Mouse (Mus musculus): ENCODE measurements around the gene Gng7. TPM values are rescaled to one million over a fixed set of nuclear protein-coding genes. Genes with fewer than 3 reads are reported as not detected.

The Gng7 gene
- polyA plus RNA-seq, 1 experiment = 4.1 TPM

DNA sequence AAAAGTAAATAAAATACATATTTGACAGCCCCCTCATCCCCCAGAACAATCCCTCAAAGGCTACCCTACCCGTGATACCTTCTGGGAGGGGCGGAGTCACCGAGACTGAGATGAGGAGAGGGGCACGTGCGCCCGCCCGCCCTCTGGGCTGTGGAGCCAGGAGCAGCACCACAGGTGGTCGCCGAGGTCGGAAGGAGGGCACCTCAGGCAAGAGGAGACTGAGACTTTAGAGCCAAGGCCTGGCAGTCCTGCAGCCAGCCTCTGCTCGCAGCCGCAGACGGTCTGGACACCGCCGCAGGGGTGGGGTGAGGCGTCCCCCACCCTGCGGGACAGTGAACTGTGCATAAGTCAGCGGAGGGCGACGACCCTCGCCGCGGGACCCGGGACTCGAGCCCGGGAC, 83.0 kb downstream of the Gng7 start:
- H3K4me3 ChIP-seq (ENCODE audit: low read depth, low read length) = peak overlapping the region; percentile 54
- peak overlapping the region; percentile 48 for H3K9ac ChIP-seq (ENCODE audit: low read depth, poor library complexity, severe bottlenecking)
- H3K27ac ChIP-seq (ENCODE audit: insufficient read depth, low read length) = no peak overlapping the region
- H3K4me1 ChIP-seq (ENCODE audit: control insufficient read depth, insufficient read depth, low read length) = peaks cover 4% of the 10 kb centered on the region
- H3K36me3 ChIP-seq (ENCODE audit: control insufficient read depth, insufficient read depth, low read length, poor library complexity, severe bottlenecking) = peaks cover 9% of the 10 kb centered on the region
- H3K9me3 ChIP-seq (replicated peaks; ENCODE audit: control insufficient read depth, insufficient read depth, low read length, poor library complexity, severe bottlenecking) = no peaks in the 10 kb centered on the region
- H3K27me3 ChIP-seq (ENCODE audit: control insufficient read depth, insufficient read depth, low read length, poor library complexity, severe bottlenecking) = no peaks in the 10 kb centered on the region
- TF ChIP-seq CTCF (IDR thresholded peaks at IDR 0.05; ENCODE audit: low read depth, low read length) (no peak), POLR2A (IDR thresholded peaks at IDR 0.05; ENCODE audit: insufficient read depth, low read length) (no peak), EP300 (IDR thresholded peaks at IDR 0.05; ENCODE audit: insufficient read depth, low read depth, low read length) (peak; percentile 81)

DNA sequence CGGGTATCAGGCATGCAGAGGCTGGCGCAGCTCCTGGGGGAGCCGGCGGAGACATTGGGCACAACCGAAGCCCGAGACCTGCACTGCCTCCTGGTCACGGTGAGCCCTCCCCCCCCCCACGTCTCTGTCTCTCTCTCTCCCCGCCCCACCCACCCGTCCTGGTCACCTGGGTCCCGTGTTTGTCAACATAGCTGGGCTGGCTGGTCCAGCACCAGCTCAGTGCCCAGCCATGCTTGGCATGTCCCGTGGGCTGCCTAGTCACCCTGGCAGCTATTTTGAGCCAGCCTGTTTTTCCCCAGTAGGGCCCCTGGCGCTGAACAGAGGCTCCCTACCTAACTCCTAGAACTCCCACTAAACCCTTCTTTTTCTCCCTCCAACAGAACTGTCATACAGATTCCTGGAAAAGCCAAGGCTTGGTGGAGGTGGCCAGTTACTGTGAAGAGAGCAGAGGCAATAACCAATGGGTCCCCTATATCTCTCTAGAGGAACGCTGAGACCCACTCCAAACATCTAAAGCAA, 83.5 kb downstream of the Gng7 start:
- Histone ChIP-seq H3K27ac (ENCODE audit: insufficient read depth, low read length) (no peak overlapping the region), H3K4me1 (ENCODE audit: control insufficient read depth, insufficient read depth, low read length) (peaks cover 4% of the 10 kb centered on the region)

DNA sequence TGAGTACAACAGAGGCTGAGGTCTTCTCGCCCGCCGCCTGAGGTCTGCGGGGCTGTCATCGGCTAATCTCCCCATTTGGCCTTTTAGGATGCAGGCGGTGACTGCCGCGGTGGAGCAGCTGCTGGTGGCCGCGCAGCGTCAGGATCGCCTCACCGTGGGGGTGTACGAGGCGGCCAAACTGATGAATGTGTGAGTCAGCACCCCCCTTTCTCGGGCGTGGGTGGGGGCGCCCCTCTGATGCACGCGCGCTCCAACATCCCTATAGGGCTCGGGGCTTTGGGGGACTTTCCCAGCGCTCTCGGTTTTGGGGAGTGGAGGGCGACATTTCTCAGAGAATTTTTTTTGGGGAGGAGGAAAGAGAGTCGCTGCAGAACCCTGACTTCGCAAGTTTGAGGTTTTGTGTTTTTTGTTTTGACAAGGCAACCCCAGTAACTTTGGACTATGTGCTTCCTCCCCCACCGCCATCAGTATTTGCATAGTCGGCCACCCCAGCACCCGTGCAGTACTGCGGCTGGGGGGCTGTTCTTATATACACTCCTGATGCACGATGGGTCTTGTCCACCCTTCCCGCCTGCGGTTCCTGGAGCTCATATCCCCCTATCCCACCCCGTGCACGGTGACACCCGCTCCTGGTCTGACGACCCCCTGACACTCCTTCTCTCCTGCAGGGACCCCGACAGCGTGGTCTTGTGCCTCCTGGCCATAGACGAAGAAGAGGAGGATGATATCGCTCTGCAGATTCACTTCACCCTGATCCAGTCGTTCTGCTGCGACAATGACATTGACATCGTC, 84.2 kb downstream of the Gng7 start:
- Histone ChIP-seq H3K9ac (ENCODE audit: low read depth, poor library complexity, severe bottlenecking) (peak overlapping the region; percentile 48), H3K4me3 (ENCODE audit: low read depth, low read length) (peak overlapping the region; percentile 77), H3K4me1 (ENCODE audit: control insufficient read depth, insufficient read depth, low read length) (peaks cover 4% of the 10 kb centered on the region), H3K27ac (ENCODE audit: insufficient read depth, low read length) (no peak overlapping the region), H3K36me3 (ENCODE audit: control insufficient read depth, insufficient read depth, low read length, poor library complexity, severe bottlenecking) (peaks cover 9% of the 10 kb centered on the region), H3K9me3 (replicated peaks; ENCODE audit: control insufficient read depth, insufficient read depth, low read length, poor library complexity, severe bottlenecking) (no peaks in the 10 kb centered on the region), H3K27me3 (ENCODE audit: control insufficient read depth, insufficient read depth, low read length, poor library complexity, severe bottlenecking) (no peaks in the 10 kb centered on the region)
- no peak for TF ChIP-seq CTCF (IDR thresholded peaks at IDR 0.05; ENCODE audit: low read depth, low read length)
- no peak for TF ChIP-seq POLR2A (IDR thresholded peaks at IDR 0.05; ENCODE audit: insufficient read depth, low read length)
- TF ChIP-seq EP300 (IDR thresholded peaks at IDR 0.05; ENCODE audit: insufficient read depth, low read depth, low read length) = no peak

More for the DNA sequence above, 83.5 kb downstream of the Gng7 start:
- H3K4me3 ChIP-seq (ENCODE audit: low read depth, low read length) = peak overlapping the region; percentile 77
- peak overlapping the region; percentile 48 for H3K9ac ChIP-seq (ENCODE audit: low read depth, poor library complexity, severe bottlenecking)
- TF ChIP-seq POLR2A (IDR thresholded peaks at IDR 0.05; ENCODE audit: insufficient read depth, low read length) = no peak
- TF ChIP-seq EP300 (IDR thresholded peaks at IDR 0.05; ENCODE audit: insufficient read depth, low read depth, low read length) = no peak
- TF ChIP-seq CTCF (IDR thresholded peaks at IDR 0.05; ENCODE audit: low read depth, low read length) = no peak
- no peaks in the 10 kb centered on the region for H3K27me3 ChIP-seq (ENCODE audit: control insufficient read depth, insufficient read depth, low read length, poor library complexity, severe bottlenecking)
- no peaks in the 10 kb centered on the region for H3K9me3 ChIP-seq (replicated peaks; ENCODE audit: control insufficient read depth, insufficient read depth, low read length, poor library complexity, severe bottlenecking)
- H3K36me3 ChIP-seq (ENCODE audit: control insufficient read depth, insufficient read depth, low read length, poor library complexity, severe bottlenecking) = peaks cover 9% of the 10 kb centered on the region

DNA sequence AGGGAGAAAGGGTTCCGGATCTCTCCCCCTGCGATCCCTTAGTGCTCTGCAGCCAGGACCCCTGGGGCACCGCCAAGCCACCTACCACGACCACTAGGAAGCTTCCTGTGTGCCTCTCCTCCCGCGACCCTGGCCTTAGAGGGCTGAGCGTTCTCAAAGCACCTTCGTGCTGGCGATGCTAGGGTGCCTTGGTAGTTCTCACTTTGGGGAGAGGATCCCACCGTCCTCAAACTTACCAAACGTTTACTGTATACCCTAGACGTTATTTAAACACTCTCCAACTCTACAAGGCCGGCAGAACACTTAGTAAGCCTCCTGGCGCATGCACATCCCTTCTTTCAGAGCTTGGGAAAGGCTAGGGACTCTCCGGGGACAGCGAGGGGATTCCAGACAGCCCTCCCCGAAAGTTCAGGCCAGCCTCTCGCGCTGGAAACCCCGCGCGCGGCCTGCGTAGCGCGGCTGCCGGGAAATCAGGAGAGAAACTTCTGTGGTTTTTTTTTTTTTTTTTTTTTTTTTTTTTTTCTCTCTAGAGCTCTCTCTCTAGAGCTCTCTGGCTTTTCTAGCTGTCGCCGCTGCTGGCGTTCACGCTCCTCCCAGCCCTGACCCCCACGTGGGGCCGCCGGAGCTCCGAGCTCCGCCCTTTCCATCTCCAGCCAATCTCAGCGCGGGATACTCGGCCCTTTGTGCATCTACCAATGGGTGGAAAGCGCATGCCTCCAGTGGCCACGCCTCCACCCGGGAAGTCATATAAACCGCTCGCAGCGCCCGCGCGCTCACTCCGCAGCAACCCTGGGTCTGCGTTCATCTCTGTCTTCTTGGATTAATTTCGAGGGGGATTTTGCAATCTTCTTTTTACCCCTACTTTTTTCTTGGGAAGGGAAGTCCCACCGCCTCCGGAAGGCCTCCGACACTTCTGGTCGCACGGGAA, 85.2 kb downstream of the Gng7 start, which contains the start of gene Gadd45b:
Gene Gadd45b, plus strand, starts transcription at position 775 of the 928 bp plus-strand sequence.
- Histone ChIP-seq H3K27me3 (ENCODE audit: control insufficient read depth, insufficient read depth, low read length, poor library complexity, severe bottlenecking) (no peaks in the 10 kb centered on the region), H3K4me1 (ENCODE audit: control insufficient read depth, insufficient read depth, low read length) (peaks cover 4% of the 10 kb centered on the region)

DNA sequence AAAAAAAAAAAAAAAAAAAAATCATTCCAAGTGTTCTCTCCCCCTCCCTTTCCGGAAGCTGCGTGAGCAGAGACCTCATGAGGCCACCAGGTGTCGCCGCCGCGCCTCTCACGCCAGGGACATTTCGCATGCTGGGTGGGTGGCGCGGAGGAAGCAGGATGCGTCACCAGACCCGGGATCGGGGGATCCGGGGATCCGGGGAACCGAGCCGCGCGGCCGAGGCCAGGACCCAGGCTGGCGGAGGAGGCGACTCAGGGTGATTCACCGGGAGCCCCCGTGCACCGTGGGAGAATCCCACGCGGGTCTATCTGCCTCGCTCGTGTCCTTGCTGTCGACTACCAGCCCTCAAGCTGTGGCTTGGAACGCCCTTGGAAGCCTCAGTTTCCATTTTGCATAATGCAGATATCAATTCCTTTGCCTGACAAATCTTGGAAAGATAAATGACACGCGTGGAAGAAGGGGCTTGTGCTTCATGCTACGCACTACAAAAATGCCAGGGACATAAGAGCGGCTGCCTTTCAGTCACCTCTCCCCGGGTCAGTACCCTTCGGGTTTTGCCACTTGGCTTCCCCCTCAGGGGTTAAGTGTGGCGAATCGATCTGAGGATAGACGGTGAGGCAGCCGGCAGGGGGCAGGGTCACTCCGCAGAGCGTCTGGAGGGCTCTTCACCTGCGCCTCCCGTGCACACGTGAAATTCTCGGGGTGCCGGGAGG, 86.0 kb downstream of the Gng7 start:
- Histone ChIP-seq H3K9ac (ENCODE audit: low read depth, poor library complexity, severe bottlenecking) (peak overlapping the region; percentile 82), H3K27ac (ENCODE audit: insufficient read depth, low read length) (no peak overlapping the region), H3K4me1 (ENCODE audit: control insufficient read depth, insufficient read depth, low read length) (no peaks in the 10 kb centered on the region), H3K4me3 (ENCODE audit: low read depth, low read length) (peak overlapping the region; percentile 86), H3K36me3 (ENCODE audit: control insufficient read depth, insufficient read depth, low read length, poor library complexity, severe bottlenecking) (peaks cover 9% of the 10 kb centered on the region), H3K9me3 (replicated peaks; ENCODE audit: control insufficient read depth, insufficient read depth, low read length, poor library complexity, severe bottlenecking) (no peaks in the 10 kb centered on the region), H3K27me3 (ENCODE audit: control insufficient read depth, insufficient read depth, low read length, poor library complexity, severe bottlenecking) (no peaks in the 10 kb centered on the region)
- TF ChIP-seq POLR2A (IDR thresholded peaks at IDR 0.05; ENCODE audit: insufficient read depth, low read length) (no peak), CTCF (IDR thresholded peaks at IDR 0.05; ENCODE audit: low read depth, low read length) (peak; percentile 86), EP300 (IDR thresholded peaks at IDR 0.05; ENCODE audit: insufficient read depth, low read depth, low read length) (0 out of 2 replicates have a peak, but pooled peaks have one; percentile 32)

More for the DNA sequence above, 85.2 kb downstream of the Gng7 start, which contains the start of gene Gadd45b:
- Histone ChIP-seq H3K4me3 (ENCODE audit: low read depth, low read length) (peak within 1 kb of the TSS; percentile 86), H3K27ac (ENCODE audit: insufficient read depth, low read length) (no peak within 1 kb of the TSS), H3K36me3 (ENCODE audit: control insufficient read depth, insufficient read depth, low read length, poor library complexity, severe bottlenecking) (peaks cover 9% of the 10 kb centered on the region), H3K9me3 (replicated peaks; ENCODE audit: control insufficient read depth, insufficient read depth, low read length, poor library complexity, severe bottlenecking) (no peaks in the 10 kb centered on the region), H3K9ac (ENCODE audit: low read depth, poor library complexity, severe bottlenecking) (peak within 1 kb of the TSS; percentile 82)
- TF ChIP-seq POLR2A (IDR thresholded peaks at IDR 0.05; ENCODE audit: insufficient read depth, low read length) (peak; percentile 99), EP300 (IDR thresholded peaks at IDR 0.05; ENCODE audit: insufficient read depth, low read depth, low read length) (no peak)
